Mouse (Mus musculus): Measurements from ENCODE around the gene Ehbp1l1.
"Not testable (repeated sequence)": the region's sequence is repeated elsewhere in the genome, so short reads cannot be mapped to it uniquely, and the experiment has no call there.

The Ehbp1l1 gene

GRCm38 (mm10) chr19:5710068-5710467 is 16.0 kb downstream of the Ehbp1l1 start:
- no peak for DNase-seq (ENCODE audit: low spot score in 2 of 2)

DNA sequence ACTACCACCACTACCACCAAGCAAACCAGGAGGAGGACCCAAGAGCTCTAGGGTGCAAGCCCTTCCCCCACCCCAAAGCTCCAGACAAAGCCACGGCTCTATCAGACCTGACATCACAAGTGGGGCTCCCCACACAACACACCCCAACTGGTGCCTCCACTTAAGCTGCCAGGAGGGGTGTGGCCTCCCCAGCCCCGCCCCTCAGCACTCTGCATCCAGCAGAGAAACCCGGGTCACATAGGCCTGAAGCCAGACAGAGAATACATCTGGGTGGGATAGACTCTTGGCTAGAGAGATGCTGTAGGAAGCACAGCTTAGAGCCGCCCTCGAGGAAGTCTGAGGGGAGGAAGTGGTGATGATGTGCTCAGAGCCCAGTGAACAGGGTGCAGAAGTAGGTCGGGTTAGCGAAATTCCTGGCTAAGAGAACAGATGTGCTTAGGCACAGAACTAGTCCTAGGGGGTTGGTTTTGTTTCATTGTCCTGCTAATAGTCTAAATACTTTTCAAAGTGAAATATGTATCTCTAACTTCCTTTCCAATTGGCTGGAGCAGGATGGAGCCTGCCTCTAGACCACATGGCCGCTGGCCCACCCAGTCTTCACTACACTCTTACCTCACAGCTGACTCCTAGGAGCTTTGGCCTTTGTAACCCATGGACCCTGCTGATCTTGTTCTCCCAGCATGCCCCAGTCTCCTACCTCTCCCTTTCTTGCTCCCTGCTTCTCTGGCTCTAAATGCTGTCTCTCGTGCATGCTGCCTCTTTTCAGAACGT is 21.1 kb downstream of the Ehbp1l1 start:
- no peak for DNase-seq (ENCODE audit: low spot score in 2 of 2)

GRCm38 (mm10) chr19:5704163-5704800 is 21.8 kb downstream of the Ehbp1l1 start, which contains the start of gene Kcnk7:
Gene Kcnk7, plus strand, starts transcription at chr19:5704367.
- DNase-seq (ENCODE audit: low spot score in 2 of 2), result no peak

DNA sequence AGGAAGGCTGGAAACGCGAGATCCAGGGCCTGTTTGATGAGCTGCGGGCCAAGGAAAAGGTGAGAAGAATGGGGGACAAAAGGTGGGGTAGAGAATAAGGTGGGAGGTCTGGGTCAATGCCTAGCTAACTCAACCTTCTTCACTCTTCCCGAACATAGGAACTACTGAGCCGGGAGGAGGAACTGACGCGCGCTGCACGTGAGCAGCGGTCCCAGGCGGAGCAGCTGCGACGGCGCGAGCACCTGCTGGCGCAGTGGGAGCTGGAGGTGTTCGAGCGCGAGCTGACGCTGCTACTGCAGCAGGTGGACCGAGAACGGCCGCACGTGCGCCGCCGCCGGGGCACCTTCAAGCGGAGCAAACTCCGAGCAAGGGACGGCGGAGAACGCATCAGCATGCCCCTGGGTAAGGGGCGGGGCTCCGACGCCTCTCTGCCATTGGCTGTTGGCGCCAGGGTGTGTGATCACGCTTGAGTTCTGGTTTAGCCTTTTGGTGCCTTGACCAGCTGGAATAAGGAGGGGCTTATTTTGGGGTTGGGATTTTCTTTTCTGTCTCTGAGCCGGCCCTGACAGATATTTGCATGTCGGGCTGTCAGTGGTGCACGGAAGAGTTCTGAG is 30.2 kb downstream of the Ehbp1l1 start:
- no peak for DNase-seq (ENCODE audit: low spot score in 2 of 2)

GRCm38 (mm10) chr19:5693801-5694200 is 32.3 kb downstream of the Ehbp1l1 start:
- no peak for DNase-seq (ENCODE audit: low spot score in 2 of 2)

DNA sequence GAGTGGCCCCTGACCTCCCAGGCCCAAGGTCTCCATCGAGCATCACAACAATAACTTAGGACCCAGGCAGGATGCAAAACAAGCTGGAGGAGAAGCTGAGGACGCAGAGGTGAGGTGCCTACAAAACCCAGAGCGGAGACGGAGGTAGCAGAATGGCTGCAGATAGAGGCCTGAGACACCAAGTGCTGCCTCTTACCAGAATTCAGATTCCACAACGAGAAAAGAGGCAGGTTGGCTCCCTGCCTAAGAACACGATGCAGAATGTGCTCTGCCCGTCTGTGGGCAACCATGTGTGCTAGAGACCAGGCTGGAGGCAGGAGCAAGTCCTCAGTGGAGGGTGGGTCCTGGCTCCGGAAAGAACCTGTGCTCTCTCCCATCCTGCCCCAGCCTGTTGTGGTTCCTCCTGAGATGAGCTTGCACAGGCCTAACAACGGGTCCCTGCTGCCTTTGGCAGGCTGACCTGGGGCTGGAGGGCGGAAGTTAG is 33.2 kb downstream of the Ehbp1l1 start:
- DNase-seq (ENCODE audit: low spot score in 2 of 2), result no peak

DNA sequence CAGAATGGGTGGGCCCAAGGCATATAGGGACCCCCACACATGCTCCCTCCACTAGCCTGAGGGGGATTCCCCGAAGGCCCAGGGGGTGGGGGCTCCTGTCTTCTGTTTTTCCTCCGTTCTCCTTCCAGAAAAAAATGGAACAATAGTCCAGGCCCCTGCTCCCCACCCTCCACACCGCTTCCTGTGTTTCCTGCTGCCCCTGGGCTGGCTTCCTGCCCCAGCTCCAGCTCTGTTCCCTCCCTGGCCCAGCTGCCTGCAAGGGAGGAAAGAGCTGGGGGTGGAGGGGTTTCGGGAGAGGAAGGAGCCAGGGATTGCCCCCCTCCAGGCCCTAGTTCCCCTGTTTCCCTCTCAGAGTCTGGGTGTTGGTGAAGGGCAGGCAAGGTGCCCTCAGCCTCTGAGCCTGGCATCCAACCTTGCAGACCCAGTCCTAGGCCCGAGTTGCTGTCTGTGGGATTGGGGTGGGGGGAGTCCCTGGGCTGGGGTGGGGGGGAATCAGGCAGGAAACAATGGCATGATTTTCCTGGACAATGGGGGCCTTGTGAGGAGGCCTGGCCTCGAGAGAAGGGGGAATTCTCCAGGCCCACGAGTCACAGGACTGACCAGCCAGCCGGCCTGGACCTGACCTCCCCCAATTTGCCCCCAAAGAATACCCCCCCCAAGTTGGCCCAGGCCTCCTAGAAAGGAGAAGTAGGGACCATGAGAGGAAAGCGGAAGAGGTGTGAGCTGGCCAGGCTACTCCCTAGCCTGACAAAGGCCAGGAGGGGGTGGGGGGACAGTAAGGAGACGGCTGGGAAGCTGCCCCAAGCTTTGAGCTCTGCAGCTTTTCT is 33.8 kb downstream of the Ehbp1l1 start:
- DNase-seq (ENCODE audit: low spot score in 2 of 2), result peak in 1 of 2 experiments; percentile 54

- no peak for DNase-seq (ENCODE audit: low spot score in 2 of 2)
Measured at GRCm38 (mm10) chr19:5691601-5692000, 34.5 kb downstream of the Ehbp1l1 start.

DNA sequence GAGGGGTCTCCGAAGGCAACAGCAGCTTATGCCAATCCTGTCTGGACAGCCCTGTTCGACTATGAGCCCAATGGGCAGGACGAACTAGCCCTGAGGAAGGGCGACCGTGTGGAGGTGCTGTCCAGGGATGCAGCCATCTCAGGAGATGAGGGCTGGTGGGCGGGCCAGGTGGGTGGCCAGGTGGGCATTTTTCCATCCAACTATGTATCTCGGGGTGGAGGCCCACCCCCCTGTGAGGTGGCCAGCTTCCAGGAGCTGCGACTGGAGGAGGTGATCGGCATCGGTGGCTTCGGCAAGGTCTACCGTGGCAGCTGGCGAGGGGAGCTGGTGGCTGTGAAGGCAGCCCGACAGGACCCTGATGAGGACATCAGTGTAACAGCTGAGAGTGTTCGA is 35.8 kb downstream of the Ehbp1l1 start:
- DNase-seq (ENCODE audit: low spot score in 2 of 2), result no peak

GRCm38 (mm10) chr19:5689565-5690342 is 36.4 kb downstream of the Ehbp1l1 start:
- peak; percentile 84 to 91 for DNase-seq (ENCODE audit: low spot score in 2 of 2)

DNA sequence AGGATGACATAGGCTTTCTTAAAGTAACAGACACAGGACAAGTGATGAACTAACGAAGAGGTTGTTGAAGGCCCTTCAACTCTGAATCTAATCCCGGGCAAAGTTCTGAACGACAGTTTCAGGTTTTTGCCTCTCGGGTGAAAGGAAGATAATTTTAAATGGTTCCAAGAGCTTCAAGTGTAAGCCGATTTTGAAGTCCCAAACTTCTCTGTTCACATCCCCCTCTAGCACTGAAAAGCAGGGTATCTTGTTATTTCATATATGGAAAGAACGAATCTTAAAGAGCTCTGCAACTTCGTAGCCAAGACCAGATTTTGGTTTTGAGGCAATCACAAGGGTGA is 37.1 kb downstream of the Ehbp1l1 start:
- DNase-seq (ENCODE audit: low spot score in 2 of 2), result no peak

GRCm38 (mm10) chr19:5688200-5689087 is 37.7 kb downstream of the Ehbp1l1 start, which contains the start of the genes Map3k11 and Pcnx3:
Gene Map3k11, plus strand, starts transcription at chr19:5688742.
Gene Pcnx3, minus strand, starts transcription at chr19:5688908.
- DNase-seq (ENCODE audit: low spot score in 2 of 2), result peak; percentile 92 to 97

DNA sequence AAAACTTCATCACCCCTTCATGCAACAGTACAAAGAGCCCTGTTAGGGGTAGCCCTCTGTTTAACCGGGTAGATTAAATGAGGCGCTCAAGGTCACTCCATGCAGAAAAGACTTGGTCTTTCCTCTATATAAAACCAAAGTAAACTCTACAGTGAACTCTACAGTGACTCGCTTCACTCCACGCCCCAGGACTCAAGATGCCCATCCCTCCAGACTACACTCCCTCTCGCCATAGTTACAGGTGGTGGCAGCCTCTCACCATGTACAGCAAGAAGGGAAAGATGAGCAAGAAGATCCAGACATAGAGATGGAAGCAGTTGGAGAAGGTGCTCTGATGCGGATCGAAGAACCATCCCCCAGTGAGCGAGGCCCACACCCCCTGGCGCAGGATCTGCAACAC is 38.4 kb downstream of the Ehbp1l1 start:
- DNase-seq (ENCODE audit: low spot score in 2 of 2), result no peak

DNA sequence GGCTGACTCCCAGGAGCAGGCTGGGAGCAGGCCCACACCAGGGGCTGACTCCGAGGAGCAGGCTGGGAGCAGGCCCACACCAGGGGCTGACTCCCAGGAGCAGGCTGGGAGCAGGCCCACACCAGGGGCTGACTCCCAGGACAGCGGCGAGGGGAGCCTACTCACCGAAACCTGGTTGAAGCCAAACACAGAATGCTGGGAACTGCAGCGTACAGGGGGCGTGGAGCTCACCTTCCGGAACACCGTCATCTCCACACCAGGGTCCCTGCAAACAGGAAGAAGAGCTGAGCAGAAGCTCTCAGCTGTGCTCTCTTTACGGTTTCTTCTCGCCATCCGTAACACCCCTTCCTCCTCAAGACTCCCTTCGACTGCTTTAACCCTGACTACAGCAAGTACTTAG is 39.2 kb downstream of the Ehbp1l1 start:
- DNase-seq (ENCODE audit: low spot score in 2 of 2), result not testable (repeated sequence)

- DNase-seq (ENCODE audit: low spot score in 2 of 2), result no peak
Measured at GRCm38 (mm10) chr19:5686437-5686836, 39.7 kb downstream of the Ehbp1l1 start.

DNA sequence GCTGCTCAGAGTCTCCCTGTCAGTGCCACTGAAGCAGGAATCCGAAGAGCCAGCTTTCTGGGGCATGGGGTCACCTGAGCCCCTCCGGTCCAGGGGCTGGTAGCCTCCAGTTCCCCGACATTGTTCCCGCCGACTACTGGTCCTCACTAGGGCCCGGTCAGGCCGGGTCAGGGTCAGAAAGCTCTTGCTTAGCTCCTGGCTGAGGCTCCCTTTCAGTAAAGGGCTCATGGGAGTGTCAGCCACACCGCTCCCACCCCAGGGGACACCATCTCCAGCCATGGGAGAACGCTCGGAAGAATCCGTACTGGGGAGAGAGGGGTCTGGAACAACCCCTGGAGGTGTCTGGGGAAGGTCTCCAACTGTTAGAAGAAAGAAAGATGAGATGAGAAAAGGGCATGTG is 40.3 kb downstream of the Ehbp1l1 start:
- no peak for DNase-seq (ENCODE audit: low spot score in 2 of 2)

GRCm38 (mm10) chr19:5685431-5685830 is 40.7 kb downstream of the Ehbp1l1 start:
- DNase-seq (ENCODE audit: low spot score in 2 of 2), result no peak

- no peak for DNase-seq (ENCODE audit: low spot score in 2 of 2)
Measured at GRCm38 (mm10) chr19:5684985-5685384, 41.1 kb downstream of the Ehbp1l1 start.

GRCm38 (mm10) chr19:5684236-5684635 is 41.9 kb downstream of the Ehbp1l1 start:
- no peak for DNase-seq (ENCODE audit: low spot score in 2 of 2)

DNA sequence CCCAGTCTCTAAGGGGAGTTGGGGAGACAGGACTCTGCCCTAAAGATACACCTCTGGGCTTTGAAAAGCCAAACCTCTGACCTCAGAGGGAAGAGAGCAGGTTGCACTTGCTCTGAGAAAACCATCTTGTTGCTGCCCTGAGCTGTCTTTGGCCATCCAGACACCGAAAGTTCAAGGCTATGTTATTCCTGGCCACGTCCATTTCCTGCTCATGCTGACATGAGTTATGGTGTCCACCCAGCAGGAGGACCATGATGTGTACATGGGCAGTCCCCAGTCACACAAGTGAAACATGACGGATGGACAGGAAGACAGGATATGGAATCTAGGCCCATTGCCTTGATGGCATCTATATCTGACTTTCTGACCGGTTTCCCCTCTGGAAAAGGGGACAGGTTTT is 45.7 kb downstream of the Ehbp1l1 start:
- no peak for DNase-seq (ENCODE audit: low spot score in 2 of 2)

Data from urinary bladder, postnatal 36 days (tissue).